In genomic region chr5:134236241-134236640, GRCm38 (mm10) we compare ENCODE assay signal across 1 mouse cellular context.
TF ChIP-seq lines count a peak whose summit lies in the region.

No protein-coding gene starts in this region.

TF ChIP-seq in CH12.LX, 34 proteins besides CTCF, POLR2A, EP300 and RAD21:
- TF ChIP-seq E2F4 (IDR thresholded peaks at IDR 0.05; ENCODE audit: insufficient replicate concordance, low read depth, low read length) = 0 out of 2 replicates have a peak, but pooled peaks have one; percentile 25
- TF ChIP-seq USF1 (IDR thresholded peaks at IDR 0.05; ENCODE audit: low read depth, low read length) = no peak
